Mouse (Mus musculus) granulocyte monocyte progenitor cell, adult 5-6 weeks (primary cell): ENCODE measurements at regions not wholly inside any gene's neighbourhood (a gene's known extent, or its start where the extent isn't known, plus 50 kb on each side); places are given as distances from the start of the nearest gene placed in this dataset.
A peak's percentile ranks its signal among the peaks of the same experiment; 100 is the strongest.

Experiments used
- ATAC-seq: replicated peaks from 2 replicates; pipeline ENCODE4 v1.8.0; 2016; ENCODE audit warnings: mild to moderate bottlenecking, moderate TSS enrichment, inconsistent platforms; ENCODE audit not compliant: poor library complexity, severe bottlenecking

DNA sequence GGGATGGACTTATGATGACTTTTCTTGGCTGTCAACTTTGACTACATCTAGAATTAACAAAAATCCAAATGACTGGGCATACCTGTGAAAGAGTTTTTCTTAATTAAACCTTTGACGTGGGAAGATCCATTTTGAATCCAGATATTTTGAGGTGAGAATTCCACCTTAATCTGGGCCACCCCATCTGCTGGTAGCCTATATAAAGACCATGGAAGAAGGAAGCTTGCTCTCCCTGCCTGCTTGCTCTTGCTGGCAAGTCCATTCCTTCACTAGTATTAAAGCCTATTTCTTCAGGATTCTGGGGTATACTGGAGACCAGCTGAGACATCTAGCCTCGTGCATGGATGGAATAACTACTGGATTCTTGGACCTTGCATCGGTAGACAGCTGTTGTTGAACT lies 80.9 kb upstream of the Fndc3a start:
- no peak for ATAC-seq

DNA sequence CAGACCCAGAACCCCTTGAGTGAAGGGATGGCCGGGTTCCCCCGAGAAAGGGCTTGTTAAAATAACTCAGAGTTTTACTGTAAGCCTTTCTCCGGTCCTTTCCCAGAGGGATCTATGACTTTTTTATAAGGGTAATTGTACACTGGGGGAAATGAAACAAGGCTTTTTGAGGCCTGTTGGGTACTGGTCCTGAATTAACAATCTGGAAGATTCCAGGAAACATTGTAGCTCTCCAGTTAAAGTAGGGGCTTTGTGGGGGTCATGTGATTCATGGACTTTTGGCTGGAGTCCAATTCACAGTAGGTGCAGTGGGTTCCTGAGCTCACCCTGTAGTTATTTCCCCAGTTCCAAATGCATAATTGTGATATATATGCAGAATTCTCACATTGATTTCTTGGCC lies 77.1 kb upstream of the Fndc3a start:
- no peak for ATAC-seq

DNA sequence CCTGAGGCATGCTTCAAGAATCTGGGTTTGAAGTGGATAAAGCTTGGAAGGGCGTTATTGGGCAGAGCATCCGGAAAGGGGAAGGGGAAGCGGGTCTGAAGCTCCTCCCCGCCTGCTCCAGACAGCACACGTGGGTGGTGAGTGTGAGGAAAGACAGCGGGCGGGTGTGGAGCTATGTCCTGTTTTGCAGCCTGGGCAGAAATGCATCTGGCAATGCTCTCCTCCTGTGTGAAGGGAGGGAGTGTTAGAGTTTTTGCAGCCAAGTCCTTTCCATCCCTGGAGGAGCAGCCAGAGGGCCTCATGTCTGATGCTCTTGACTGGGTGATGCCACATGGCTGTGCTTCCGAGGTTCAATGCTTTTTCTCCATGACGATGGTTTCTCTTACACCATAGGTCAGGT lies 73.4 kb upstream of the Fndc3a start:
- peak; percentile 97 for ATAC-seq

DNA sequence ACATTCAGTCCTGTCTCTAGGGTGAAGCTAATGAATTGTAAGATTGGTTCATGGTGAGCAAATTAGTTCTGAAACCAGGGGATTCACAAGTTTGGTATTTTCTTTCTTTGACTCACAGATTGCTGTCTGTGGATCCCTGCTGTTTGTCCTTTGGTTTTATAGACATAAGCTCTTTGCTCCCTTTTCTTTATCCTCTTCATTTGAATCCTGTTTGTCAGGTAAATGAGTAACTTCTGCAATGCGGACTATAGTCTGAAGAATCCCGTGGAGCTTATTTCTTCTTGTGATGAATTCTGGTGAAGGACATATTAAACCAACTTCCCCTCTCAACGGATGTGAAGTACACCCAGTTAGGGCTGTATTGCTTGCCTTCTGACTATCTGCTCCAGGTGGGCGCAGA lies 69.6 kb upstream of the Fndc3a start:
- no peak for ATAC-seq

DNA sequence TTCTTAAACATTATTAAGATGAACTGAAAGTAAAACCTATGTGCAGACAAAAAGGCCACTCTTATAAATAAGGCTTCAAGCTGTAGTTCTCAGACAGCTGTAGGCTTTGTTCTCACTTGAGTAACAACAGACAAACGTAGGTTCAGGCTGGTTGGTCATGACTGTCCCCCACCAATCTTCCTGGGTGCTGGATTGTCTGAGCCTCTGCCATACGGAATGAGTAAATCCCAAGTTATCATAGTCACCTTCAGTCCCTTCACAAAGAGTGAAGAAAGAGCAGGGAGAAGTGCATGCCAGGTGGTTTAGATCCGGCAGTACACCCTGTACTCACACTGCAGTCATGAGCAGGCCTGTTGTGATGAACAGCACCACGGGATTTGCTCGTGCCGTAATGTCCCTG lies 69.0 kb upstream of the Fndc3a start:
- ATAC-seq = no peak

DNA sequence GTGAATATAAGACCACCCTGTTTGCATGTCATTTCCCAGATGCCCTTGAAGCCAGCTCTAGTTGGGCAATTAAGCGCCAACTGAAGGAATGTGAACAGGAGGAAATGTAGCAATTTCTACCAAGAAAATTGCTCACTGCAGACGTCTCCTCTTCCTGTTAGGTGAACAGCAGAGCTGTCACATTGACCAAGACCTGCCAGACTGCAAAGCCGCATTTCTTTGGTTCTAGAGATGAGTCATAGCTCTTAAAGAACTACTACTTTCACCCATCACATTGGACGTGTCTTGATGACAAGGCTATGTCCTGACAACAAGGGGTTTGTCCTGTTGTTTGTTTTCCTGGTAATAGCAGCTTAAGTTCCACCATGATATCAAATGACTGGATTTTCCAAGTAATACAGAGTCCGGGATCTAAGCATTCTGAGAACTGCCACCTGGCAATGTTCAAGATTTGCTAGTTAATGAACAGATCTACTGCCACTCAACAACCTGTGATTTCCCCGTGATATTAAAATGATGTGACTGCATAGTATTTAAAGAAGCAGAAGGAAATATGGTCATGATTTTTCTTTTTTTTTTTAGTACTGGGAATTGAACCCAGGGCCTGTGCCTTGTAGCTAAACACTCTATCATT lies 68.2 kb upstream of the Fndc3a start:
- ATAC-seq = peak; percentile 96

DNA sequence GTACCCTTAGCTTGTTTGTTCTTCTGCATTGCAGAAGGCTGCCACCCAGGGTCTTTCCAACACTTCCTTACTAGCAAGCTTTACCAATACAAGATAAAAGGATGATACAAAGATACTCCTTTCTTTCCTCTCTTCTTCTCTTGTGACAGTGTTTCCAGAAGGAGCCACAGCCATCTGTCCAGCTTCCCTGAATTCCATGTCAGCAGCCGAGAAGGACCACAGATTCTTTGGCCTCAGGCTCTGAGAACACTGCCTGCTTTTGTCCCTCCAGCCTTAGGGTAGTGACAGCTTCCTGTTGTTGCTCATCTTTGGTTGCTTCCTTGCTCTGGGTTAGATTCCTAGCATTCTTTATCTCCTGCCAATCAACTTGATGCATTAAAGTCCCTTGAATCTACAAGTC lies 60.4 kb upstream of the Fndc3a start:
- no peak for ATAC-seq

DNA sequence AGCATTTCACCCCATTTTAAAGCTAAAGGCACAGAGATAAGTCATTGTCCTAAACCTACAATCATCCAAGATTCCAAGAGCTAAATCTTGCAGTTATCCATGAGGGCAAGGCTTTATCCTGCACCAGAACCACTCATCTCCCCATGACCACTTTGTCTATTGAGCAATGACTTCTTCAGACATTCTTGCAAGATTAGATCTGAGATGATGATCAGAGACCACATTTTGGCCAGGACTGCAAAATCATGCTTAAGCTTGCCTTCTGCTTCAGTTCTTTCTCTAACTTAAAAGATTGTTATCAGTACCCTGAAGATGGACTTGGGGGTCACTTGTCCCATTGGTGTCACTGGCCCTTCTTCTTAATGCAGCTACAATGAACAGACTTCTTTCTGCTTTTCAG lies 50.3 kb upstream of the Fndc3a start:
- peak; percentile 66 for ATAC-seq
